17 mouse cellular contexts compared by ENCODE assay signal in genomic region chr11:23169742-23170428, GRCm38 (mm10).
A peak's percentile ranks its signal among the peaks of the same experiment; 100 is the strongest.
DNase-seq lines count a peak whose midpoint lies in the region; ATAC-seq and TF ChIP-seq lines count a peak whose summit lies in the region.
"Had no signal": no experiment of that assay in that cellular context is flagged by ENCODE, and none has a peak within 500 bp of the region (broad histone marks: within the 10 kb centered on the region; RNA-seq: fewer than 3 reads in every experiment).

No protein-coding gene starts in this region.

- 43% methylated on average over 3 of the region's 3 CpGs for WGBS in stomach, embryonic 14.5 days
- 41% methylated on average over 3 of the region's 3 CpGs for whole genome bisulfite sequencing in stomach, postnatal 0 days
- 57% methylated on average over 3 of the region's 3 CpGs for WGBS in intestine, embryonic 16.5 days
- 83% methylated on average over 3 of the region's 3 CpGs for WGBS in hindbrain, postnatal 0 days
- WGBS in lung, adult 2 months: 35% methylated on average over 3 of the region's 3 CpGs

- H3K9ac ChIP-seq in stomach, embryonic 14.5 days (replicated peaks; ENCODE audit: low read depth, low read length): no peak overlapping the region
- no peak overlapping the region for H3K9ac ChIP-seq in stomach, postnatal 0 days (ENCODE audit: low read length)
- H3K9ac ChIP-seq in intestine, embryonic 16.5 days (ENCODE audit: low read depth, low read length): no peak overlapping the region
- H3K9ac ChIP-seq in hindbrain, postnatal 0 days (replicated peaks; ENCODE audit: low read length): no peak overlapping the region
- H3K9ac ChIP-seq: embryonic facial prominence, embryonic 13.5 days; forebrain, embryonic 13.5 days; limb, embryonic 12.5 days had no signal

- TF ChIP-seq EP300 in stomach, postnatal 0 days (optimal IDR thresholded peaks at IDR 0.05): no peak

- H3K27ac ChIP-seq in stomach, embryonic 14.5 days (ENCODE audit: low read length): no peak overlapping the region
- no peak overlapping the region for H3K27ac ChIP-seq in stomach, postnatal 0 days (replicated peaks)
- H3K27ac ChIP-seq in intestine, embryonic 16.5 days (ENCODE audit: low read length): no peak overlapping the region
- no peak overlapping the region for H3K27ac ChIP-seq in hindbrain, postnatal 0 days
- H3K27ac ChIP-seq: embryonic facial prominence, embryonic 13.5 days; forebrain, embryonic 13.5 days; limb, embryonic 12.5 days had no signal

- no peak overlapping the region for H3K4me3 ChIP-seq in stomach, embryonic 14.5 days (ENCODE audit: low read depth, low read length)
- no peak overlapping the region for H3K4me3 ChIP-seq in stomach, postnatal 0 days (ENCODE audit: low read depth, low read length)
- H3K4me3 ChIP-seq in intestine, embryonic 16.5 days (ENCODE audit: low read length): no peak overlapping the region
- no peak overlapping the region for H3K4me3 ChIP-seq in hindbrain, postnatal 0 days (ENCODE audit: low read length)
- no peak overlapping the region for H3K4me3 ChIP-seq in lung, adult 2 months (replicated peaks; ENCODE audit: extremely low read depth, low read depth, low read length)
- H3K4me3 ChIP-seq: embryonic facial prominence, embryonic 13.5 days; forebrain, embryonic 13.5 days; limb, embryonic 12.5 days had no signal

- H3K27me3 ChIP-seq in stomach, embryonic 14.5 days (ENCODE audit: control insufficient read depth, insufficient read depth, low read length): no peaks in the 10 kb centered on the region
- H3K27me3 ChIP-seq in stomach, postnatal 0 days (ENCODE audit: control insufficient read depth, insufficient read depth, low read length): no peaks in the 10 kb centered on the region
- H3K27me3 ChIP-seq in intestine, embryonic 16.5 days (replicated peaks; ENCODE audit: control insufficient read depth, insufficient read depth, low read length): no peaks in the 10 kb centered on the region
- H3K27me3 ChIP-seq in hindbrain, postnatal 0 days (ENCODE audit: insufficient read depth, low read length): no peaks in the 10 kb centered on the region
- H3K27me3 ChIP-seq: embryonic facial prominence, embryonic 13.5 days; forebrain, embryonic 13.5 days; limb, embryonic 12.5 days had no signal

- H3K4me2 ChIP-seq in stomach, embryonic 14.5 days (replicated peaks; ENCODE audit: low read depth, low read length): no peak overlapping the region
- no peak overlapping the region for H3K4me2 ChIP-seq in stomach, postnatal 0 days (replicated peaks; ENCODE audit: low read depth)
- no peak overlapping the region for H3K4me2 ChIP-seq in intestine, embryonic 16.5 days (ENCODE audit: low read depth, low read length)
- H3K4me2 ChIP-seq in hindbrain, postnatal 0 days (ENCODE audit: low read depth, low read length): no peak overlapping the region
- H3K4me2 ChIP-seq: embryonic facial prominence, embryonic 13.5 days; forebrain, embryonic 13.5 days; limb, embryonic 12.5 days; midbrain, embryonic 11.5 days had no signal

- no peak for DNase-seq in stomach, postnatal 0 days (ENCODE audit: low spot score)
- DNase-seq in hindbrain, postnatal 0 days (ENCODE audit: low spot score): no peak
- no peak for DNase-seq in lung, adult 2 months
- no peak for DNase-seq in frontal cortex, postnatal 14 days (ENCODE audit: low spot score in 2 of 2)
- DNase-seq: adrenal gland, postnatal 14 days; cerebellum, postnatal 25 days; kidney, postnatal 10 days; thymus, postnatal 4 days had no signal

- TF ChIP-seq CTCF in stomach, postnatal 0 days (IDR thresholded peaks at IDR 0.05; ENCODE audit: low read depth): no peak
- no peak for TF ChIP-seq CTCF in hindbrain, postnatal 0 days (IDR thresholded peaks at IDR 0.05; ENCODE audit: low read depth)
- no peak for TF ChIP-seq CTCF in lung, adult 2 months (IDR thresholded peaks at IDR 0.05; ENCODE audit: insufficient read depth, low read length)

- no peaks in the 10 kb centered on the region for H3K36me3 ChIP-seq in stomach, embryonic 14.5 days (ENCODE audit: control insufficient read depth, insufficient read depth, low read length)
- H3K36me3 ChIP-seq in stomach, postnatal 0 days (ENCODE audit: control insufficient read depth, insufficient read depth, low read length): no peaks in the 10 kb centered on the region
- no peaks in the 10 kb centered on the region for H3K36me3 ChIP-seq in intestine, embryonic 16.5 days (ENCODE audit: control insufficient read depth, insufficient read depth, low read length)
- no peaks in the 10 kb centered on the region for H3K36me3 ChIP-seq in hindbrain, postnatal 0 days (ENCODE audit: insufficient read depth, low read length)
- H3K36me3 ChIP-seq: embryonic facial prominence, embryonic 13.5 days; limb, embryonic 12.5 days had no signal

- ATAC-seq in stomach, embryonic 14.5 days (ENCODE audit: insufficient number of reproducible peaks, insufficient read depth, low FRiP score, low read depth): 0 out of 2 replicates have a peak, but pooled peaks have one; percentile 53
- ATAC-seq in stomach, postnatal 0 days (ENCODE audit: low FRiP score, low TSS enrichment): no peak
- ATAC-seq in intestine, embryonic 16.5 days: peak; percentile 80
- ATAC-seq in megakaryocyte, adult 5-6 weeks (ENCODE audit: poor library complexity, severe bottlenecking): peak; percentile 43; the same call in 1 of the 2 replicates
- ATAC-seq in hindbrain, postnatal 0 days: no peak
- ATAC-seq: forebrain, embryonic 13.5 days; inflammation-experienced regulatory T-cells, adult 6 months; lung, postnatal 0 days had no signal

- H3K4me1 ChIP-seq in stomach, embryonic 14.5 days (ENCODE audit: control insufficient read depth, insufficient read depth, low read length): no peaks in the 10 kb centered on the region
- no peaks in the 10 kb centered on the region for H3K4me1 ChIP-seq in stomach, postnatal 0 days (replicated peaks; ENCODE audit: control insufficient read depth, insufficient read depth)
- H3K4me1 ChIP-seq in intestine, embryonic 16.5 days (ENCODE audit: control insufficient read depth, insufficient read depth, low read length): no peaks in the 10 kb centered on the region
- H3K4me1 ChIP-seq in hindbrain, postnatal 0 days (ENCODE audit: insufficient read depth, low read length): no peaks in the 10 kb centered on the region
- no peaks in the 10 kb centered on the region for H3K4me1 ChIP-seq in lung, adult 2 months (ENCODE audit: control insufficient read depth, insufficient read depth, low read length)
- H3K4me1 ChIP-seq: forebrain, embryonic 13.5 days; limb, embryonic 12.5 days had no signal

- no peaks in the 10 kb centered on the region for H3K9me3 ChIP-seq in stomach, embryonic 14.5 days (ENCODE audit: control insufficient read depth, low read depth, low read length)
- no peaks in the 10 kb centered on the region for H3K9me3 ChIP-seq in stomach, postnatal 0 days (ENCODE audit: control insufficient read depth, low read length)
- no peaks in the 10 kb centered on the region for H3K9me3 ChIP-seq in intestine, embryonic 16.5 days (ENCODE audit: control insufficient read depth, low read length)
- no peaks in the 10 kb centered on the region for H3K9me3 ChIP-seq in hindbrain, postnatal 0 days (ENCODE audit: low read length)
- H3K9me3 ChIP-seq: embryonic facial prominence, embryonic 13.5 days; forebrain, embryonic 13.5 days; limb, embryonic 12.5 days had no signal

- TF ChIP-seq POLR2A in lung, adult 2 months (IDR thresholded peaks at IDR 0.05; ENCODE audit: borderline replicate concordance, extremely low read depth, low read depth, low read length): no peak

Comparison
In these comparisons a context has a peak if more than half of its experiments do, and no peak if none do; other contexts are left out.
1. ATAC-seq: peak in stomach, embryonic 14.5 days (single experiment), intestine, embryonic 16.5 days (single experiment) and megakaryocyte, adult 5-6 weeks (single experiment); none in stomach, postnatal 0 days (single experiment) and hindbrain, postnatal 0 days (single experiment).